ENCODE assay signal across 7 mouse cellular contexts in the genomic region with DNA sequence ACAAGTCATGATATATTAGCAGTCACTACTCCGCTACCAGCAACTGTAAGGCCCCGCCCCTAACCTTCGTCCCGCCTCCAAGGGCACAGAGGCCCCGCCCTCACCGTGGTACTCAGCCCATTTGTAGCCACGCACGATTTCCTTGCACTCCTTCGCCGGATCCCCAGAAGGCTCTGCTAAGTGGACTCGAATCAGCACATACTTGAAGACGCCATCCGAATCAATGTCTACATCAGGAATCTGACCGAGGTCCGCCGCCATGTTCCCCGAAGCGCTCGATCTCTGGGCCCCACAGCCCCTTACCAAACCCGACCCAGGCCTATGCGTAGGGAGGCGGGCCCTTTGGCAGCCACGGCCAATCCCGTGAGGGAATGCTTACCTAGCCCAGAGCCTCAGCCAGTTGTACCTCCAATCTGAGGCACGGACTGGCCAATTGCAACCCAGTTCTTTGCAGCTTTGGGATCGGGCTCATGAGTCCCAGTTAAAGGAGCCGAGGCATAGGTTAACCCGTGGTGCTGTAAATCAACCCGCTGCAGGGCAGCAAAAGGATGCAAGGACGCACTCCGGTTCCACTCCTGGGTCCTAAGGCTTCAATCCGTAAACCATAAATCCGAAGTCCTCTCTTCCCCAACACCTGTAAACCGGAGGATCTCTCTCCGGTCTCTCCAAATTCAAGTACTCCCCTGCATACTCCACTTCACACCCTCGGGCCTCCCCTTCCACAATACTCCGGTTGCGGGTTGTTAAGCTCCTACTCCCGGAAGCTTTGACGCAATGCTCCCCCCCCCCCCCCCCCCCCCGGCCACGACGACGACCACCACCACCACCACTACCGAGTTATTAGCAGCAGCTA. TPM values are rescaled to one million over a fixed set of nuclear protein-coding genes. Genes with fewer than 3 reads are reported as not detected.
A peak's percentile ranks its signal among the peaks of the same experiment; 100 is the strongest.
DNase-seq lines count a peak whose midpoint lies in the region; ATAC-seq lines count a peak whose summit lies in the region.

A gene (minus strand): TSS at position 267 of the 853 bp plus-strand sequence.
A gene (minus strand): TSS at position 646 of the 853 bp plus-strand sequence.

- peak within 1 kb of the TSS; percentile 56 for H3K4me3 ChIP-seq in embryonic facial prominence, embryonic 11.5 days (ENCODE audit: low read depth, low read length)
- H3K4me3 ChIP-seq in limb, embryonic 10.5 days, result peak within 1 kb of the TSS; percentile 70
- peak within 1 kb of the TSS; percentile 60 for H3K4me3 ChIP-seq in midbrain, embryonic 13.5 days (replicated peaks)

- DNase-seq in adrenal gland, postnatal 14 days, result peak; percentile 97
- peak; percentile 99 for DNase-seq in embryonic facial prominence, embryonic 11.5 days (ENCODE audit: low spot score)
- DNase-seq in kidney, adult 11 months, result peak; percentile 99
- DNase-seq in limb, embryonic 10.5 days (ENCODE audit: low spot score), result peak; percentile 94
- peak; percentile 92 for DNase-seq in spleen, adult 12 weeks (ENCODE audit: low spot score)

- H3K27me3 ChIP-seq in embryonic facial prominence, embryonic 11.5 days (ENCODE audit: control insufficient read depth, insufficient read depth, low read length), result peaks cover 42% of the 10 kb centered on the region
- H3K27me3 ChIP-seq in limb, embryonic 10.5 days (ENCODE audit: low read depth, poor library complexity, severe bottlenecking), result peaks cover 45% of the 10 kb centered on the region
- peaks cover 44% of the 10 kb centered on the region for H3K27me3 ChIP-seq in midbrain, embryonic 13.5 days

- H3K27ac ChIP-seq in embryonic facial prominence, embryonic 11.5 days (replicated peaks; ENCODE audit: low read depth, low read length), result peak within 1 kb of the TSS; percentile 75
- peak within 1 kb of the TSS; percentile 93 for H3K27ac ChIP-seq in limb, embryonic 10.5 days
- H3K27ac ChIP-seq in midbrain, embryonic 13.5 days, result peak within 1 kb of the TSS; percentile 90

- WGBS in embryonic facial prominence, embryonic 11.5 days, result under 1% methylated on average over 44 of the region's 45 CpGs
- 1% methylated on average over 44 of the region's 45 CpGs for WGBS in limb, embryonic 10.5 days
- 0% methylated on average over 44 of the region's 45 CpGs for WGBS in midbrain, embryonic 13.5 days

- peak; percentile 98 for ATAC-seq in embryonic facial prominence, embryonic 11.5 days (replicated peaks; ENCODE audit: insufficient number of reproducible peaks, low FRiP score, low TSS enrichment, low read depth)
- ATAC-seq in granulocyte monocyte progenitor cell, adult 5-6 weeks (replicated peaks; ENCODE audit: poor library complexity, severe bottlenecking), result peak; percentile 80
- ATAC-seq in midbrain, embryonic 13.5 days, result peak; percentile 99

- no peaks in the 10 kb centered on the region for H3K9me3 ChIP-seq in embryonic facial prominence, embryonic 11.5 days (replicated peaks; ENCODE audit: control insufficient read depth, low read length)
- no peaks in the 10 kb centered on the region for H3K9me3 ChIP-seq in limb, embryonic 10.5 days (replicated peaks)
- H3K9me3 ChIP-seq in midbrain, embryonic 13.5 days, result no peaks in the 10 kb centered on the region

- peak within 1 kb of the TSS; percentile 68 for H3K9ac ChIP-seq in embryonic facial prominence, embryonic 11.5 days (replicated peaks; ENCODE audit: low read length)
- peak within 1 kb of the TSS; percentile 79 for H3K9ac ChIP-seq in midbrain, embryonic 13.5 days (replicated peaks)

- H3K36me3 ChIP-seq in embryonic facial prominence, embryonic 11.5 days (replicated peaks; ENCODE audit: control insufficient read depth, insufficient read depth, low read depth, low read length), result no peaks in the 10 kb centered on the region
- H3K36me3 ChIP-seq in limb, embryonic 10.5 days, result peaks cover 35% of the 10 kb centered on the region
- H3K36me3 ChIP-seq in midbrain, embryonic 13.5 days, result peaks cover 21% of the 10 kb centered on the region

- peak within 1 kb of the TSS; percentile 92 for H3K4me2 ChIP-seq in embryonic facial prominence, embryonic 11.5 days (ENCODE audit: low read depth, low read length)
- peak within 1 kb of the TSS; percentile 97 for H3K4me2 ChIP-seq in midbrain, embryonic 13.5 days (replicated peaks)

- H3K4me1 ChIP-seq in embryonic facial prominence, embryonic 11.5 days (ENCODE audit: control insufficient read depth, insufficient read depth, low read length), result peaks cover 3% of the 10 kb centered on the region
- peaks cover 61% of the 10 kb centered on the region for H3K4me1 ChIP-seq in limb, embryonic 10.5 days
- peaks cover 53% of the 10 kb centered on the region for H3K4me1 ChIP-seq in midbrain, embryonic 13.5 days (replicated peaks)

RNA-seq across cellular contexts. Expression of the first gene that starts in this region (rescaled TPM):
- total RNA-seq in adrenal gland, postnatal 14 days (2021), result 4.7 and 5.0 TPM in 2 replicates
- polyA plus RNA-seq in embryonic facial prominence, embryonic 11.5 days (2014; fragmentation: Nextera tagmentation; extraction: Ambion mirVana), result 1.2 and 8.5 TPM in 2 replicates
- total RNA-seq in granulocyte monocyte progenitor cell, adult 5-6 weeks (2014; fragmentation: Nextera tagmentation), result 1.5 and 3.4 TPM in 2 replicates
- 1.2 and 66.7 TPM in 2 replicates for total RNA-seq in granulocyte monocyte progenitor cell, adult 5-6 weeks (2017)
- 2.3 and 8.2 TPM in 2 replicates for polyA plus RNA-seq in limb, embryonic 10.5 days (2016; fragmentation: Nextera tagmentation; extraction: Ambion mirVana)
- 3.2 and 6.8 TPM in 2 replicates for polyA plus RNA-seq in midbrain, embryonic 13.5 days (2015; fragmentation: Nextera tagmentation; extraction: Ambion mirVana)

RNA-seq across cellular contexts. Expression of the second gene that starts in this region (rescaled TPM):
- 56.6 and 58.1 TPM in 2 replicates for total RNA-seq in adrenal gland, postnatal 14 days (2021)
- polyA plus RNA-seq in embryonic facial prominence, embryonic 11.5 days (2014; fragmentation: Nextera tagmentation; extraction: Ambion mirVana), result 145 and 157 TPM in 2 replicates
- total RNA-seq in granulocyte monocyte progenitor cell, adult 5-6 weeks (2014; fragmentation: Nextera tagmentation), result 62.5 and 89.4 TPM in 2 replicates
- total RNA-seq in granulocyte monocyte progenitor cell, adult 5-6 weeks (2017), result 5.9 and 46.2 TPM in 2 replicates
- 157 and 161 TPM in 2 replicates for polyA plus RNA-seq in limb, embryonic 10.5 days (2016; fragmentation: Nextera tagmentation; extraction: Ambion mirVana)
- 190 and 193 TPM in 2 replicates for polyA plus RNA-seq in midbrain, embryonic 13.5 days (2015; fragmentation: Nextera tagmentation; extraction: Ambion mirVana)

Comparison
In these comparisons a context has a peak if more than half of its experiments do, and no peak if none do; other contexts are left out.
1. Peak in every context shown above with its lines: DNase-seq, ATAC-seq, H3K4me3 ChIP-seq and H3K27ac ChIP-seq.